Mouse (Mus musculus): ENCODE data around the gene Rab11fip5. TPM values are rescaled to one million over a fixed set of nuclear protein-coding genes. Genes with fewer than 3 reads are reported as not detected.

Rab11fip5 gene
- 8.0 and 17.1 TPM in 2 replicates for polyA plus RNA-seq (2021; fragmentation: Nextera tagmentation)
- long read RNA-seq, experiment 1, full-length matches to known transcripts = 71 of 105 reads
- long read RNA-seq, experiment 1, partial matches to known transcripts = 17 of 105 reads
- long read RNA-seq, experiment 1, other reads (novel, unspliced or antisense) = 17 of 105 reads
- long read RNA-seq, experiment 2, full-length matches to known transcripts = 1 of 17 reads
- long read RNA-seq, experiment 2, partial matches to known transcripts = 2 of 17 reads
- long read RNA-seq, experiment 2, other reads (novel, unspliced or antisense) = 14 of 17 reads

DNA sequence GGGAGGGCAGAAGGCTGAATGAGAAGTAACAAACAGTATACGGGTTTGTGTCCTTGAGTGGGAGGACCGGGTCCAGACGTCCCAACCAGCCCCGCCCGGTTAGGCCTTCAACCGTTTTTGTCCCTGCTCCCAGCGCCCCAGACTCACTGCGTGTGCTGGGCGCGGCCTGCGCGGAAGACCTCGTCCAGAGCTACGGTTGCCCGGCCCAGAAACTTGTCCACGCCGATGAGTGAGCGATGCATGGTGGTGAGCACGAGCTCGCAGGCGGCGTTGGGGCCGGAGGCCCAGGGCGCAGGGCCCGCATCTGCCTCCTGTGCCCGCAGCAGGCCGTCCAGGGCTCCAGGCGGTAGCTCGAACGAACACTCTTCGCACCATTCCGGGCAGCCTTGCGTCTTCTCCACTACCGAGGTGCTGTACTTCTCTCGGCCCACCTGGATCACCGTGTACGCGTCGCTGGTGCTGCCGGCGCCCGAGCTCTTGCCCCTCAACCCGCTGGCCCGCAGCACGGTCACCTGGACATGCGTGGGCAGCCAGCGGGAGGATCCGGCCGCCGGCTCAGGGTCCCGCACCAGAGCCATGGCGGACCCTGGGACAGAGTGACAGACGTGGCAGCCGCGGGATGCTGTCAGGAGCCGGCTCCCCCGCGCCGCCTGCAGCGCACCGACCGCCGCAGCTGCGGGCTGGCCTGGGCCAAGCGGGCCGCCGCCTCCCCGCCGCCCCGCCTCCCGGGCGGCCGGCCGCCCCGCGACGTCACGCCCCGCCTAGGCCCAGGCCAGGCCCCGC is at the start of gene Rab11fip5:
Rab11fip5 (minus strand) TSS at position 684 of the 783 bp plus-strand sequence.

GRCm38 (mm10) chr6:85423836-85424379 is 49.5 kb upstream of the Rab11fip5 start, which contains the start of gene Noto:
Gene Noto (plus strand): TSS chr6:85423886.

GRCm38 (mm10) chr6:85333000-85333669 is 41.3 kb downstream of the Rab11fip5 start, which contains the start of gene Sfxn5:
Gene Sfxn5 (minus strand): TSS chr6:85333422.

Other genes with a start within 250 kb of the Rab11fip5 start
- gene Spr, start 236.9 kb downstream of the Rab11fip5 start, polyA plus RNA-seq (2021; fragmentation: Nextera tagmentation) = 55.7 and 104 TPM in 2 replicates
- gene Emx1, start 187.2 kb downstream of the Rab11fip5 start, polyA plus RNA-seq (2021; fragmentation: Nextera tagmentation) = 21.4 and 37.7 TPM in 2 replicates
- gene Sfxn5, start 41.2 kb downstream of the Rab11fip5 start, polyA plus RNA-seq (2021; fragmentation: Nextera tagmentation) = 295 and 332 TPM in 2 replicates
- gene Noto, start 49.3 kb upstream of the Rab11fip5 start, polyA plus RNA-seq (2021; fragmentation: Nextera tagmentation) = not detected in 2 replicates
- 23.9 and 24.7 TPM in 2 replicates for gene Smyd5, start 57.4 kb upstream of the Rab11fip5 start, polyA plus RNA-seq (2021; fragmentation: Nextera tagmentation)
- 262 and 371 TPM in 2 replicates for gene Cct7, start 76.9 kb upstream of the Rab11fip5 start, polyA plus RNA-seq (2021; fragmentation: Nextera tagmentation)
- 43.8 and 46.2 TPM in 2 replicates for gene Pradc1, start 77.3 kb upstream of the Rab11fip5 start, polyA plus RNA-seq (2021; fragmentation: Nextera tagmentation)
- gene Fbxo41, start 128.4 kb upstream of the Rab11fip5 start, polyA plus RNA-seq (2021; fragmentation: Nextera tagmentation) = 13.2 and 15.0 TPM in 2 replicates
- gene Egr4, start 139.0 kb upstream of the Rab11fip5 start, polyA plus RNA-seq (2021; fragmentation: Nextera tagmentation) = 6.2 and 72.1 TPM in 2 replicates
- gene Alms1, start 212.9 kb upstream of the Rab11fip5 start, polyA plus RNA-seq (2021; fragmentation: Nextera tagmentation) = 0.43 and 0.53 TPM in 2 replicates

All from left cerebral cortex, adult 6 months (tissue).